Mouse (Mus musculus) stomach, embryonic 14.5 days (tissue): ENCODE results near the gene Phc1. TPM values are rescaled to one million over a fixed set of nuclear protein-coding genes. Genes with fewer than 3 reads are reported as not detected.
A peak's percentile ranks its signal among the peaks of the same experiment; 100 is the strongest.

Experiments
- ATAC-seq: fragments of 200-750 bp; cut with Nextera tagmentation; 2 replicates; pipeline ENCODE4 v1.8.0; 2017; ENCODE audit warnings: low read depth, moderate TSS enrichment; ENCODE audit not compliant: insufficient number of reproducible peaks, insufficient read depth, low FRiP score
- H3K27ac ChIP-seq: fragments of 300-500 bp; sonication (generic); 2 replicates; pipeline ENCODE4 v1.5.1; 2014; ENCODE audit warnings: mild to moderate bottlenecking, low read length, moderate library complexity, mixed read lengths
- H3K27me3 ChIP-seq: fragments of 300-500 bp; sonication (generic); 2 replicates; pipeline ENCODE4 v1.6.1; 2014; ENCODE audit warnings: low read length, control low read depth, mixed read lengths; ENCODE audit not compliant: control insufficient read depth, insufficient read depth
- H3K36me3 ChIP-seq: fragments of 300-500 bp; sonication (generic); 2 replicates; pipeline ENCODE4 v1.6.1; 2014; ENCODE audit warnings: mild to moderate bottlenecking, control low read depth, low read length, moderate library complexity, mixed read lengths; ENCODE audit not compliant: control insufficient read depth, insufficient read depth
- H3K4me1 ChIP-seq: fragments of 300-500 bp; sonication (generic); 2 replicates; pipeline ENCODE4 v1.6.1; 2014; ENCODE audit warnings: low read length, control low read depth, mixed read lengths; ENCODE audit not compliant: control insufficient read depth, insufficient read depth
- H3K4me2 ChIP-seq: fragments of 300-500 bp; sonication (generic); replicated peaks from 2 replicates; pipeline ENCODE4 v1.6.1; 2014; ENCODE audit warnings: low read depth, low read length, control low read depth
- H3K4me3 ChIP-seq: fragments of 300-500 bp; sonication (generic); 2 replicates; pipeline ENCODE4 v1.5.1; 2014; ENCODE audit warnings: low read depth, low read length, control low read depth
- H3K9ac ChIP-seq: fragments of 300-500 bp; sonication (generic); replicated peaks from 2 replicates; pipeline ENCODE4 v1.6.1; 2014; ENCODE audit warnings: low read depth, mild to moderate bottlenecking, control low read depth, low read length, moderate library complexity, mixed read lengths
- H3K9me3 ChIP-seq: fragments of 300-500 bp; sonication (generic); 2 replicates; pipeline ENCODE4 v1.6.1; 2016; ENCODE audit warnings: low read depth, low read length, control low read depth; ENCODE audit not compliant: control insufficient read depth
- WGBS: fragments of 180-500 bp; shearing (Covaris S2); extraction: QIAGEN DNeasy Blood & Tissue Kit; methylation state at CpG from one replicate; pipeline ENCODE4 v1.1.7; 2014; 5-methylcytosine and 5-hydroxymethylcytosine counted together
- polyA plus RNA-seq: library from polyadenylated mRNA; unstranded; fragments of >200 nt; fragmentation: Nextera tagmentation; extraction: Ambion mirVana; gene quantifications from 2 replicates; pipeline ENCODE4 v1.2.1, GENCODE M21; 2014

The Phc1 gene
- polyA plus RNA-seq, 1 experiment from 2014 or later: 23.4 TPM

DNA sequence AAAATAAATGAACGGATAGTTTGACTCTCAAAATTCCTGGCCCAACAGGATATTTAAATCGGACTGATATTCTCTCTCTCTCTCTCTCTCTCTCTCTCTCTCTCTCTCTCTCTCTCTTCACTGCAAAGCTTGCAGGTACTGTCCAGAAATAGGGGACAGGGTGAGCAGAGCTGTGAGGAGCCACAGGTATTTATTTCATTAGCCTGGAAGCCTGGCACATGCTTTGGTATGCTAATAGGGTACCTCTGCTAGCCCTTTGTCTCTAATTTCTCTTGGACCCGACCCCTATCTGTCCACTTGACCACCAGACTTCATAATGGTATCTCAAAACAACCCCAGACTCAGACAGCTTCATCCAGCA, 43.5 kb downstream of the Phc1 start:
- no peaks in the 10 kb centered on the region for H3K36me3 ChIP-seq
- no peaks in the 10 kb centered on the region for H3K27me3 ChIP-seq
- H3K4me2 ChIP-seq: peak overlapping the region; percentile 56
- H3K4me1 ChIP-seq: no peaks in the 10 kb centered on the region
- 0 out of 2 replicates have a peak overlapping the region, but pooled peaks have one; percentile 37 for H3K9ac ChIP-seq
- no peak overlapping the region for H3K27ac ChIP-seq
- H3K4me3 ChIP-seq: peak overlapping the region; percentile 38
- H3K9me3 ChIP-seq: no peaks in the 10 kb centered on the region
- ATAC-seq: no peak
- WGBS: 31% methylated on average over 3 of the region's 3 CpGs

DNA sequence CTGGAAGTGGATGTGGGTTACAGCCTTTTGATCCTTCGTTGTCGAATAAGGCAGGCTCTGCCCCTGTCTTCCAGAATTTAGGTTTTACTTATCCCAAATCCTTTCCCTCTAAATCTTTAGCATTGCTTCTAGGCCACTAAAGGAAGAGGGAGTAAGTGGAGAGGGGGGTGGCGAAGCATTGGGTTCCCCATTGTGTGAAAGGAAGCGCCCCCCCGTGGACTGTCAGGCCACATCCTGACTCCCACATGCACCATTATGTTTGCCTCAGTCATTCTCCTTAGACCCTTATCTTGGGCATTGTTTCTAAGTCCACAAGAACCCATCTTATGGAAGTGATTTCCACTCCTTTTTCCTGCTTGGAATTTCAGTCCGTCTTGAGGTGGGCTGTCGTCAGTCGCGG, 45.1 kb downstream of the Phc1 start:
- no peak overlapping the region for H3K9ac ChIP-seq
- H3K36me3 ChIP-seq: no peaks in the 10 kb centered on the region
- no peaks in the 10 kb centered on the region for H3K27me3 ChIP-seq
- no peak overlapping the region for H3K4me2 ChIP-seq
- H3K9me3 ChIP-seq: no peaks in the 10 kb centered on the region
- no peak for ATAC-seq
- no peaks in the 10 kb centered on the region for H3K4me1 ChIP-seq
- no peak overlapping the region for H3K4me3 ChIP-seq
- 54% methylated on average over 9 of the region's 9 CpGs for WGBS
- no peak overlapping the region for H3K27ac ChIP-seq

DNA sequence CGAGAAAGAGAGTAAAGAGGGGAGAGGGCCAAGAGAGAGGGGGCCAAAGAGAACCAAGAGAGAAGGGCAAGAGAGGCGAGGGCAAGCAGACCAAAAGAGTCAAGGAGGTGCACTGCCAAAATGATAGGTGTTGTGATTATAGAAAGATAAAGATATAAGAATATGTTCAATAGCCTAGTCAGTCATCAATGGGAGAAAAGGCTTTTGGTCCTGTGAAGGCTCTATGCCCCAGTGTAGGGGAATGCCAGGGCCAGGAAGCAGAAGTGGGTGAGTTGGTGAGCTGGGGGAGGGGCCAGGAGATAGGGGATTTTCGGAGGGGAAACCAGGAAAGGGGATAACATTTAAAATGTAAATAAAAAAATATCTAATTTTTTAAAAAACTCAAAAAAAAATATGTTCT, 46.1 kb downstream of the Phc1 start:
- Histone ChIP-seq H3K9me3 (no peaks in the 10 kb centered on the region), H3K27me3 (no peaks in the 10 kb centered on the region), H3K4me1 (no peaks in the 10 kb centered on the region), H3K4me3 (no peak overlapping the region), H3K9ac (no peak overlapping the region), H3K27ac (no peak overlapping the region), H3K36me3 (no peaks in the 10 kb centered on the region), H3K4me2 (no peak overlapping the region)
- 76% methylated on average over 3 of the region's 3 CpGs for WGBS
- ATAC-seq: no peak

DNA sequence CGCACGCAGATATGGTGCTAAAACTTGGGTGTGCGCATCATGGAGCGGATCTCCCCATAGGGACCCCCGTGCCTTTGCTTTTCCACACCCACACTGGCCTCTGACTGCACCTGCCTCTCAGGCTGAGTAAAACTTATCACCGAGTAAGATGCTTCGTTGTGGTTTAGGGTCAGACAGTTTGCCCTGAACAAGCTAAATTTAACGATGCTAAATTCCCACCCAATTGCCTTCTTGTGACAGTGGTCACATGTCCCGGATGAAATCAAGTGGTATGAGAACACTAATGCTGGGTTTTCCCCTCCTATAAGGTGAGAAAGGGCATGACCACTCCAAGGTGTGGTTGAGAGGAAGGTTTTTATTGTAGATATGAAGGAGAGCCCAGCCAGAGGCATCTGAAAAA, 46.6 kb downstream of the Phc1 start:
- no peak overlapping the region for H3K27ac ChIP-seq
- no peak overlapping the region for H3K9ac ChIP-seq
- no peaks in the 10 kb centered on the region for H3K4me1 ChIP-seq
- ATAC-seq: no peak
- 85% methylated on average over 9 of the region's 9 CpGs for WGBS
- no peaks in the 10 kb centered on the region for H3K36me3 ChIP-seq
- no peak overlapping the region for H3K4me3 ChIP-seq
- no peaks in the 10 kb centered on the region for H3K9me3 ChIP-seq
- H3K4me2 ChIP-seq: no peak overlapping the region
- H3K27me3 ChIP-seq: no peaks in the 10 kb centered on the region

DNA sequence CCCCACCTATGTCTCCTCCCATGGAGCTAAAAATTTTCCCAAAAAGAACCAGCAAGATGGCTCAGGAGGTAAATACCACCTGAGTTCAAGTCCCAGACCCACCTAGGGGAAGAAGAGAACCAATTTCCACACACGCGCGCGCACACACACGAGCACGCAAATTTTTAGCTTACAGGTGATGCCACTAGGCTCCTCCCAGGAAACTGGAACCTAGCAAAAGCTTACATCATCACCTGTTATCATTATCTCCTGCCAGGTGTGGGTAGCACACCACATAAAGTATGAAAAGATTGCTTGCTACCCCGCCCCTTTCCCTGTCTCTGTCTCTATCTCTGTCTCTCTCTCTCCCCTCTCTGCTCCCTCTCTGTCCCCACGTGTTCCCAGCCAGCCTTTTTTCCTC, 47.2 kb downstream of the Phc1 start:
- H3K4me2 ChIP-seq: no peak overlapping the region
- H3K36me3 ChIP-seq: no peaks in the 10 kb centered on the region
- 93% methylated on average over 8 of the region's 8 CpGs for WGBS
- no peaks in the 10 kb centered on the region for H3K4me1 ChIP-seq
- H3K27me3 ChIP-seq: no peaks in the 10 kb centered on the region
- no peak overlapping the region for H3K27ac ChIP-seq
- ATAC-seq: no peak
- H3K9ac ChIP-seq: no peak overlapping the region
- H3K9me3 ChIP-seq: no peaks in the 10 kb centered on the region
- H3K4me3 ChIP-seq: no peak overlapping the region

DNA sequence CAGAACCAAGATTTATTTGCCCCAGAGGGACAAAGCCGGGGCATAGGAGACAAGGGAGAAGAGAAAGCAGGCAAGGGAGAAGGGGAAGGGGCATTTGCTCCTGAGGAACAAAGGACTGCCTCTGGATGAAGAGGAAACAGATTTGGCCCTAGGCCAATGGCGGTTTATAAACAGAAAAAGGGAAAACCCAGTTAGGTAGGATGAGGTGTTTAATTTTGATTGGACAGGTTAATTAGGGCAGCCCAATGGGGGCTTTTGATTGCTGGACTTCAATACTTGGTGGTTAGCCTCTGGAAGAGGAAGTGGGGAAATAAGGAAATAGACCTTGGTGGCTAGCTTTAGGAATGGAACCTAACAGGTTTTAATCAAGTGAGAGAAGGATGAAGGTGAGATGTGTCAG, 48.2 kb downstream of the Phc1 start:
- Histone ChIP-seq H3K9me3 (no peaks in the 10 kb centered on the region), H3K4me1 (no peaks in the 10 kb centered on the region), H3K4me3 (no peak overlapping the region), H3K4me2 (no peak overlapping the region), H3K9ac (no peak overlapping the region), H3K27me3 (no peaks in the 10 kb centered on the region), H3K36me3 (no peaks in the 10 kb centered on the region), H3K27ac (no peak overlapping the region)
- WGBS: 69% methylated on average over 2 of the region's 2 CpGs
- ATAC-seq: no peak

DNA sequence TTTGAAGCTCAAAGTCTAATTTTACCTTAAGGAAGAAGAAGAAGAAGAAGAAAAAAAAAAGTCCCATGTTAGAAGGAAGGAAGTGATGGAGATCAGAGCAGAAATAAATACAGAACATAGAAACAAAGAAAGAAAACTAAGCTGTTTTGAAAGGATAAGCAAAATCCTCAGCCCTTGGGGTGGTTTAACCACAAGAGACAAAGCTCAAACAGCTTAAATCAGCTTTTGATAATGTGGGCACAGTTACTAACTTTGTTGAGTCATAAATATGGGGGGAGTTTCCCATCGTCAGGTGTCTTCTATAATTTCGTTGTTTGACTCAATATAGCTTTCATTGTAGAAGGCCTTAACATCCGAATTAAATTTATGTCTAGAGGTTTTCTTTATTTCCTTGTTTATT, 48.6 kb downstream of the Phc1 start:
- Histone ChIP-seq H3K27me3 (no peaks in the 10 kb centered on the region), H3K4me2 (no peak overlapping the region), H3K36me3 (no peaks in the 10 kb centered on the region), H3K9me3 (no peaks in the 10 kb centered on the region), H3K27ac (no peak overlapping the region), H3K4me1 (no peaks in the 10 kb centered on the region), H3K9ac (no peak overlapping the region), H3K4me3 (no peak overlapping the region)
- ATAC-seq: no peak
- 79% methylated on average over 3 of the region's 3 CpGs for WGBS

DNA sequence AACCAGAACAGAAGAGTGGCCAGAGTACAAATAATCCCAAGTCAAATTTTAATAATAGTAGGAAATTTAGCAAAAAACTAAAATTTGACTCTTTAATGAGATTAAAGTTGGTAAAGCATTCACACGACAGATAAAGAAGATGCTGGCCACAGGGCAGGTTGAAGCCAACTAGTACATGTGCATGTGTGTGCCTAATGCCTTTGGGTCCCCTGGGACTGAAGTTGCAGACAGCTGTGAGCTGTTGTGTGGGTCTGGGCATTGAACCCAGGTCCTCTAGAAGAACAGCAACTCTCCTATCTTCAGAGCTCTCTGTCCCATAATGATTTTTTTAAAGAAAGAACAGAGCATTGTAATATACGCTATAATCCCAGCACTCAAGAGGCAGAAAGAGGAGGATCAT, 49.1 kb downstream of the Phc1 start:
- H3K9ac ChIP-seq: no peak overlapping the region
- no peak overlapping the region for H3K4me2 ChIP-seq
- H3K4me1 ChIP-seq: no peaks in the 10 kb centered on the region
- 78% methylated on average over 2 of the region's 2 CpGs for WGBS
- no peaks in the 10 kb centered on the region for H3K27me3 ChIP-seq
- H3K9me3 ChIP-seq: no peaks in the 10 kb centered on the region
- H3K4me3 ChIP-seq: no peak overlapping the region
- ATAC-seq: no peak
- no peaks in the 10 kb centered on the region for H3K36me3 ChIP-seq
- H3K27ac ChIP-seq: no peak overlapping the region

DNA sequence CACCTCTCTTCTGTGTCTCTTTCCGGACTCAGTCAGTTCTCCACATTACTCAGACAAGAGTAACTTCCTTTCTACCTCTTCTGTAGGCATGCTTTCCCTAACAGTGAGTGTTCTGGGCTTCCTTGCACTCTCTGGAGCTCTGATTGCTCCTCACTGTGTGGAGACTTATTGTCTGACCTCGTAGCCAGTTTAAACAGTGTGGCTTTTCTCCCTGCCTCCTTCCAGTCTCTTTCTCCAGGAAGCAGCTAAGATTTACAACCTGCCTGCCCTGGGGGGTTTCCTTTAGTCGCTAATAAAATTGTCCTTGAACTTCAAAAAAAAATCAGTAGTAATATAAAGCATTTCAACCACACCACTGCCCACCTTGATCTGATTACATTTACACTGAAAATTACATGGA, 50.1 kb downstream of the Phc1 start:
- no peak for ATAC-seq
- WGBS: 32% methylated on average over 3 of the region's 3 CpGs
- H3K4me3 ChIP-seq: no peak overlapping the region
- H3K4me2 ChIP-seq: no peak overlapping the region
- no peak overlapping the region for H3K9ac ChIP-seq
- H3K9me3 ChIP-seq: no peaks in the 10 kb centered on the region
- no peaks in the 10 kb centered on the region for H3K4me1 ChIP-seq
- no peak overlapping the region for H3K27ac ChIP-seq
- H3K27me3 ChIP-seq: no peaks in the 10 kb centered on the region
- H3K36me3 ChIP-seq: no peaks in the 10 kb centered on the region
